Mouse (Mus musculus) lung, postnatal 0 days (tissue): ENCODE measurements around the gene Mlxipl.

Source experiments
- CTCF ChIP-seq: IDR thresholded peaks from 2 replicates; pipeline ENCODE4 v1.5.1; 2016; ENCODE audit warnings: antibody characterized with exemption, mild to moderate bottlenecking
- EP300 ChIP-seq: IDR thresholded peaks from 2 replicates; pipeline ENCODE4 v1.6.1; 2016; ENCODE audit warnings: antibody characterized with exemption, mild to moderate bottlenecking, control low read depth

GRCm38 (mm10) chr5:135078482-135078810 is 11.2 kb upstream of the Mlxipl start:
- TF ChIP-seq EP300 (no peak), CTCF (no peak)
